Mouse (Mus musculus) forebrain, embryonic 12.5 days (tissue): ENCODE measurements around the gene Enpep. TPM values are rescaled to one million over a fixed set of nuclear protein-coding genes. Genes with fewer than 3 reads are reported as not detected.

Experiments
- ATAC-seq: fragments of 200-750 bp; cut with Nextera tagmentation; 2 replicates; pipeline ENCODE4 v1.8.0; 2017; ENCODE audit warnings: moderate TSS enrichment; ENCODE audit not compliant: low FRiP score
- H3K27ac ChIP-seq: fragments of 300-500 bp; sonication (generic); 2 replicates; pipeline ENCODE4 v1.5.1; 2016; ENCODE audit warnings: mild to moderate bottlenecking
- H3K27me3 ChIP-seq: fragments of 300-500 bp; sonication (generic); 2 replicates; pipeline ENCODE4 v1.6.1; 2016; ENCODE audit warnings: mild to moderate bottlenecking
- H3K36me3 ChIP-seq: fragments of 300-500 bp; sonication (generic); replicated peaks from 2 replicates; pipeline ENCODE4 v1.6.1; 2016; ENCODE audit warnings: mild to moderate bottlenecking
- H3K4me1 ChIP-seq: fragments of 300-500 bp; sonication (generic); 2 replicates; pipeline ENCODE4 v1.6.1; 2016
- H3K4me2 ChIP-seq: fragments of 300-500 bp; sonication (generic); 2 replicates; pipeline ENCODE4 v1.6.1; 2016; ENCODE audit warnings: mild to moderate bottlenecking, moderate library complexity
- H3K4me3 ChIP-seq: fragments of 300-500 bp; sonication (generic); replicated peaks from 2 replicates; pipeline ENCODE4 v1.5.1; 2016; ENCODE audit warnings: mild to moderate bottlenecking
- H3K9ac ChIP-seq: fragments of 300-500 bp; sonication (generic); 2 replicates; pipeline ENCODE4 v1.6.1; 2016; ENCODE audit warnings: mild to moderate bottlenecking
- H3K9me3 ChIP-seq: fragments of 300-500 bp; sonication (generic); 2 replicates; pipeline ENCODE4 v1.6.1; 2016
- WGBS: fragments of 180-500 bp; shearing (Covaris S2); methylation state at CpG from one replicate; pipeline ENCODE4 v1.1.7; 2016; 5-methylcytosine and 5-hydroxymethylcytosine counted together
- polyA plus RNA-seq: library from polyadenylated mRNA; unstranded; fragments of >200 nt; fragmentation: Nextera tagmentation; extraction: Ambion mirVana; gene quantifications from 2 replicates; pipeline ENCODE4 v1.2.1, GENCODE M21; 2016

The Enpep gene
- polyA plus RNA-seq, 1 experiment from 2014 or later, result 1.5 TPM

DNA sequence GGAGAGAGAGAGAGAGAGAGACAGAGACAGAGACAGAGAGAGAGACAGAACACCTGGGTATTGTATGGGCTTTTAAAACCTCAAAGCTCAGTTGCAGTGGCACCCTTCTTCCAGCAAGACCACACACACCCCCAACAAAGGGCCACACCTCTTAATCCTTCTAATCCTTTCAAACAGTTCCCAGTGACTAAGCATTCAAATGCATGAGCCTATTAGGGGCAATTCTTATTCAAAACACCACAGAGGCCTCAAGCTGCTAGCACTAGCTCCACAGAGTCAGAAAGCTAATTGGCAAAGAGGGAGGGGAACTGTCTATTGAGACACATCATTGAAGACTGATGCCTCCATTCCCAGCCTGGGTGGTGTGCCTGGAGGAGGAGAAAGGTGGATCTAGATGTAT lies 8.5 kb upstream of the Enpep start:
- ATAC-seq, result no peak
- 0 out of 2 replicates have a peak, but pooled peaks cover 4% of the 10 kb centered on the region for H3K9me3 ChIP-seq
- no peak overlapping the region for H3K4me2 ChIP-seq
- H3K9ac ChIP-seq, result no peak overlapping the region
- H3K27ac ChIP-seq, result no peak overlapping the region
- no peaks in the 10 kb centered on the region for H3K27me3 ChIP-seq
- H3K4me3 ChIP-seq, result no peak overlapping the region
- 0 out of 2 replicates have a peak, but pooled peaks cover 2% of the 10 kb centered on the region for H3K4me1 ChIP-seq
- no peaks in the 10 kb centered on the region for H3K36me3 ChIP-seq

DNA sequence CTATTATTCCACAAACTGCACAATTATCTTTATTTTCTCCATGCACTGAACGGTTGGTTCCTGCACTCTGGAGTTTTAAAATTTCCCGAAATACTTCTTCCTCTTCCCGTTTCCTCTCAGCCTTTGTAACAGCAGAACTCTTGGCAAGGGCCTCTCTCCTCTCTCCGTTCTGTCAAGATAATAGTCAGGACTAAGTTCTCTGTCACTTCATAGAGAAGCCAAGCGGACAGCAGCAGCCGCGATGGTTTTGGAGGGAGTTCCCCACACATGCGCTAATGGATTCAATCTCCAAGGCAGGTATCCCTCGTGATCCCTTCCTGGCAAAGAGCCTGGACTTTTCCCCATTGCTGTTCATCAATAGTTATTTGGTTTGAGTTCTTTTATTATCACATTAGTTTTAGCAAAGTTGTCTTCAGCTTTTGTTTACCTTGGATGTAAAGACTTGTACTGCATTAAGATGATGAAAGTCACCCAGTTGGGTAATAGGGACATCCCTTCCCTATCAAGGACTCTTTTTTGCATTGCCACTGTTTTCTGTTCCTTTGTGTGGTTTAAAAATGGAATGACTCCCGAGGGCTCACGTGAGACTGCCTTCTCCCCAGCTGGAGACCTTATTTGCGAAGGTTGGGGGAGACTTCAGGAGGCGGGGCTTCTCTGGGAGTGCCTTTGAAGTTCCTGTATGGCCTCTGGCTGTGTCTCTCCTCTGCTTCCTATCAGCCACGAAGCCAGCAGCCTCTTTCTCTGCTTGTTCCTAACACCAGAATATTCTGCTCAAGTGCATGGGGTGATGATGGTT lies 6.0 kb upstream of the Enpep start:
- no peak overlapping the region for H3K9ac ChIP-seq
- no peak overlapping the region for H3K27ac ChIP-seq
- 0 out of 2 replicates have a peak, but pooled peaks cover 2% of the 10 kb centered on the region for H3K4me1 ChIP-seq
- H3K27me3 ChIP-seq, result no peaks in the 10 kb centered on the region
- no peak overlapping the region for H3K4me2 ChIP-seq
- H3K36me3 ChIP-seq, result no peaks in the 10 kb centered on the region
- H3K9me3 ChIP-seq, result 0 out of 2 replicates have a peak, but pooled peaks cover 4% of the 10 kb centered on the region
- no peak for ATAC-seq
- H3K4me3 ChIP-seq, result no peak overlapping the region
- WGBS, result 49% methylated on average over 14 of the region's 14 CpGs

DNA sequence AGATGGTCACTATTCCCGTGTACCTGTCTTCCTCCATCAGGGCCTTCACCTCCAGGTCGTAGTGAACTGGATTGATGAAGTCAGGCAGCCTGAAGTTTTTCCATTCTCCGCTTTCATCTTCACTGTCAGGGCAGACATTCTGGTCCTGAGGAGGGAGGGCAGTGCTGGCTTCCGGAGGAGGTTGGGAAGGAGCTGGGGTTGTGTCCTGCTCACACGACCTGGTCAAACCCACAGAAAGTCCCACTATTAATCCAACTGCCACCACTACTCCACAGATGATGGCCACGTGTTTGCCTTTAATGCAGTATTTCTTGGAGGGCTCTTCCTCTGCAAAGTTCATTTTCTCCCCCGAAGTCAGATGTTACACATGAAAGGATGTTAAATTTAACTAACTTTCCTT lies 378 bp downstream of the Enpep start:
- Histone ChIP-seq H3K27me3 (no peaks in the 10 kb centered on the region), H3K9ac (no peak overlapping the region), H3K4me1 (no peaks in the 10 kb centered on the region), H3K9me3 (no peaks in the 10 kb centered on the region), H3K4me3 (no peak overlapping the region), H3K27ac (no peak overlapping the region), H3K36me3 (no peaks in the 10 kb centered on the region), H3K4me2 (no peak overlapping the region)
- WGBS, result 87% methylated on average over 7 of the region's 7 CpGs
- ATAC-seq, result no peak

GRCm38 (mm10) chr3:129331427-129331826 lies 1.1 kb downstream of the Enpep start:
- no peaks in the 10 kb centered on the region for H3K4me1 ChIP-seq
- no peaks in the 10 kb centered on the region for H3K36me3 ChIP-seq
- H3K4me3 ChIP-seq, result no peak overlapping the region
- WGBS, result 93% methylated on average over 6 of the region's 6 CpGs
- no peak overlapping the region for H3K4me2 ChIP-seq
- H3K27ac ChIP-seq, result no peak overlapping the region
- no peaks in the 10 kb centered on the region for H3K9me3 ChIP-seq
- no peak overlapping the region for H3K9ac ChIP-seq
- H3K27me3 ChIP-seq, result no peaks in the 10 kb centered on the region
- ATAC-seq, result no peak

DNA sequence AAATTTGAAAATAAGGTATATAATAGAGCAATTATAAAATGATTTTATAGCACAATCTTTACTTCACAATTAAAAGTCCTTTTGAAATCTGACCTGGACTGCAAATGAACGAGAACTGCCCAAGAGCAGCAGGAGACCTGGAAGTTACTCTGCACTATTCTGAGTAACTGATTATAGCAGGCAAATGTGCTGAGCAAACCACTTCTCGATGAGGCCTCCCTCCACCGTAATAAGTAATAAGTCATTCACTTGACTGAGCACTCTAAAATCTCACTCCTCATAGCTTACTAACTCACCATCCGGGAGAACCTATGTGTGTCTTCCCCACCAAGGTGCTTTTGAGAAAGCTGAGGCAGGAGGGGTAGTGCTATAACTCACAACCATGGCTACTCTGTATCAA lies 4.5 kb downstream of the Enpep start:
- Histone ChIP-seq H3K9ac (no peak overlapping the region), H3K27ac (no peak overlapping the region), H3K4me1 (no peaks in the 10 kb centered on the region), H3K4me3 (no peak overlapping the region), H3K9me3 (no peaks in the 10 kb centered on the region), H3K27me3 (no peaks in the 10 kb centered on the region), H3K4me2 (no peak overlapping the region), H3K36me3 (no peaks in the 10 kb centered on the region)
- ATAC-seq, result no peak
- 89% methylated on average over 4 of the region's 4 CpGs for WGBS

- Histone ChIP-seq H3K36me3 (no peaks in the 10 kb centered on the region), H3K4me2 (no peak overlapping the region), H3K27ac (no peak overlapping the region), H3K4me3 (no peak overlapping the region), H3K9ac (no peak overlapping the region), H3K4me1 (no peaks in the 10 kb centered on the region), H3K27me3 (no peaks in the 10 kb centered on the region), H3K9me3 (no peaks in the 10 kb centered on the region)
- WGBS, result 81% methylated on average over 6 of the region's 6 CpGs
- no peak for ATAC-seq
Observed at GRCm38 (mm10) chr3:129321585-129321984, 10.9 kb downstream of the Enpep start.

DNA sequence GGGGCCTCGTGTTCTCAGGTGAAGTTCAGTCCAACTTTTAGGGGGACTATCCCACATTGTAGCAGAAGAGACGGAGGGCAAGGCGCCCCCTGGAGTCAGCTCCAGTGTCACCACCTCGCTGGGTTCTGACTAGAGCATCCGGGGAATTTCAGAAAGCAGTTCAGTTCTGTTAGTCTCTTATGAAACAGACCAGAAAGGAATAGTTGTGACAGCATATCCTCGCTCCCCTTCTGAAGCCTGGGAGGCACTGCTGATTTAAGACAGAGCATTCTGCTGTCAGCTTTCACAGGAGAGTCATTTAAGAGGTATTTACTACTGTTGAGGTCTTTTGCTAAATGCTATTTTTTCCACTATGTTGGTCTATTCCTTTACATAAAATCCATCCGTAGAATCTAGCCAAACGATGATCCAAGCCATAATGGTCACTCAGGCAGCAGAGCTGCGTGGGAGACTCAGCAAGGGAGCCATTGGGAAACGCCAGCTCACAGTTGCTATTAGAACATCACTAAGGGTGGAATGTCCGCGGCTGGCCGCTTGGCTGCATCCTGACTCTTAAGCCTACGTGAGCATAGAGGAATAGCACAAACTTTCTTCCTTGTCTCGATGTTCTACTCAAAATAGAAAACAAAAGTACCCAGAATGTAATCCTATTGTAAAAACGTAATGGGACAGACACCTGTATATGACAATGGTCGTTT lies 15.3 kb downstream of the Enpep start:
- H3K4me1 ChIP-seq, result no peaks in the 10 kb centered on the region
- H3K9ac ChIP-seq, result no peak overlapping the region
- 80% methylated on average over 17 of the region's 17 CpGs for WGBS
- H3K4me3 ChIP-seq, result no peak overlapping the region
- H3K27me3 ChIP-seq, result no peaks in the 10 kb centered on the region
- H3K4me2 ChIP-seq, result no peak overlapping the region
- no peaks in the 10 kb centered on the region for H3K9me3 ChIP-seq
- ATAC-seq, result no peak
- H3K27ac ChIP-seq, result no peak overlapping the region
- H3K36me3 ChIP-seq, result no peaks in the 10 kb centered on the region

- no peaks in the 10 kb centered on the region for H3K36me3 ChIP-seq
- no peaks in the 10 kb centered on the region for H3K27me3 ChIP-seq
- 91% methylated on average over 7 of the region's 7 CpGs for WGBS
- no peak overlapping the region for H3K4me2 ChIP-seq
- H3K9me3 ChIP-seq, result no peaks in the 10 kb centered on the region
- H3K9ac ChIP-seq, result no peak overlapping the region
- no peaks in the 10 kb centered on the region for H3K4me1 ChIP-seq
- H3K27ac ChIP-seq, result no peak overlapping the region
- ATAC-seq, result no peak
- H3K4me3 ChIP-seq, result no peak overlapping the region
Observed at GRCm38 (mm10) chr3:129313671-129314415, 18.7 kb downstream of the Enpep start.

GRCm38 (mm10) chr3:129313221-129313620 lies 19.3 kb downstream of the Enpep start:
- Histone ChIP-seq H3K4me2 (no peak overlapping the region), H3K27ac (no peak overlapping the region), H3K36me3 (no peaks in the 10 kb centered on the region), H3K9ac (no peak overlapping the region), H3K4me1 (no peaks in the 10 kb centered on the region), H3K9me3 (no peaks in the 10 kb centered on the region), H3K27me3 (no peaks in the 10 kb centered on the region), H3K4me3 (no peak overlapping the region)
- no peak for ATAC-seq
- 81% methylated on average over 2 of the region's 2 CpGs for WGBS

- H3K9me3 ChIP-seq, result no peaks in the 10 kb centered on the region
- 92% methylated on average over 8 of the region's 8 CpGs for WGBS
- no peak overlapping the region for H3K4me2 ChIP-seq
- H3K27ac ChIP-seq, result no peak overlapping the region
- no peak for ATAC-seq
- H3K36me3 ChIP-seq, result no peaks in the 10 kb centered on the region
- no peaks in the 10 kb centered on the region for H3K27me3 ChIP-seq
- no peak overlapping the region for H3K4me3 ChIP-seq
- no peak overlapping the region for H3K9ac ChIP-seq
- H3K4me1 ChIP-seq, result no peaks in the 10 kb centered on the region
Observed at GRCm38 (mm10) chr3:129312511-129312910, 20.0 kb downstream of the Enpep start.

DNA sequence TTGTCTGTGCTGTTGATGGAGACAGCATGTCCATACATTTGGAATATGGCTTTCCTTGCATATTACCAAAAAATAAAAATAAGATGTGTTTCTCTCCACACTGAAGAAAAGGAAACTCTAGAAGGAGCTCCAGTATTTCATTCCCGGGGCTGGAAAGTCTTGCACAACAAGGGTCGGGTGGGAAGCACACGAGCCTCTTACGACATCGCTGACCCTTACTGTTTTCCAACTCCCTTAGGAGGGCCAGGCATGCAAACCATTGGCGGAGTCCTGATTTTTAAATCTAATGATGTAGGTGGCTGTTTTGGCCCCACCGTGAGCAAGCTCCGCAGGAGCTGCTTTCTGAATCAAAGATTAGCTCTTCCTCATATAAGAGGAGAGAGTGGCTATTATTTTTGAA lies 20.6 kb downstream of the Enpep start:
- Histone ChIP-seq H3K27ac (no peak overlapping the region), H3K36me3 (no peaks in the 10 kb centered on the region), H3K4me3 (no peak overlapping the region), H3K4me2 (no peak overlapping the region), H3K4me1 (no peaks in the 10 kb centered on the region), H3K9me3 (no peaks in the 10 kb centered on the region), H3K27me3 (no peaks in the 10 kb centered on the region), H3K9ac (no peak overlapping the region)
- 84% methylated on average over 8 of the region's 8 CpGs for WGBS
- no peak for ATAC-seq

DNA sequence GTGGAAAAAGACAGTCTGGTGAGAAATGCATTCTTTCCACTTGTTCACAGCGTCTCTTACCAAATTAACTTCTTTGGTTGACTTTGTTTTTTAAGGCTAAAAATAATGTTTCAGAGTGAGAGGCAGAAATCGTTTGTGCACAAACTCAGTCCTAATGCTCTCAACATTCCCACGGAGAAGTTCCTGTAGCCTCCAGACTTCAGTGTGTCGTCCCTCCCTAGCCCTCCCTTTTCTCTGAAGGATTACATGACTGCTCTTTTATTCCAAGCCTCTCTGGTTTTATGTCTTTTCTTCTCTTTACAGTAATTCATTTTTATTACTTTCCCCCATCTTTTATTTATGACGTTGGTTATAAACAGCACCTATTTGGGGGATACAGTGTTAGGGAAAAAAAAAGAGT lies 22.6 kb downstream of the Enpep start:
- no peak overlapping the region for H3K4me3 ChIP-seq
- H3K9ac ChIP-seq, result no peak overlapping the region
- no peak for ATAC-seq
- 67% methylated on average over 5 of the region's 5 CpGs for WGBS
- no peaks in the 10 kb centered on the region for H3K36me3 ChIP-seq
- no peak overlapping the region for H3K4me2 ChIP-seq
- H3K4me1 ChIP-seq, result no peaks in the 10 kb centered on the region
- no peak overlapping the region for H3K27ac ChIP-seq
- H3K27me3 ChIP-seq, result no peaks in the 10 kb centered on the region
- no peaks in the 10 kb centered on the region for H3K9me3 ChIP-seq
